Mouse (Mus musculus) heart, embryonic 12.5 days (tissue): ENCODE data around the gene Spata31d1a. TPM values are rescaled to one million over a fixed set of nuclear protein-coding genes. Genes with fewer than 3 reads are reported as not detected.

Experiments
- ATAC-seq: fragments of 200-750 bp; cut with Nextera tagmentation; 2 replicates; pipeline ENCODE4 v1.8.0; 2017; ENCODE audit warnings: moderate TSS enrichment, moderate library complexity; ENCODE audit not compliant: insufficient number of reproducible peaks, low FRiP score
- H3K27ac ChIP-seq: fragments of 300-500 bp; sonication (generic); 2 replicates; pipeline ENCODE4 v1.5.1; 2016; ENCODE audit warnings: mild to moderate bottlenecking, moderate library complexity; ENCODE audit not compliant: poor library complexity, severe bottlenecking
- H3K27me3 ChIP-seq: fragments of 300-500 bp; sonication (generic); replicated peaks from 2 replicates; pipeline ENCODE4 v1.6.1; 2016; ENCODE audit warnings: mild to moderate bottlenecking, moderate library complexity
- H3K36me3 ChIP-seq: fragments of 300-500 bp; sonication (generic); 2 replicates; pipeline ENCODE4 v1.6.1; 2016; ENCODE audit warnings: mild to moderate bottlenecking, moderate library complexity
- H3K4me1 ChIP-seq: fragments of 300-500 bp; sonication (generic); replicated peaks from 2 replicates; pipeline ENCODE4 v1.6.1; 2016; ENCODE audit warnings: mild to moderate bottlenecking
- H3K4me2 ChIP-seq: fragments of 300-500 bp; sonication (generic); 2 replicates; pipeline ENCODE4 v1.6.1; 2016; ENCODE audit warnings: mild to moderate bottlenecking, moderate library complexity
- H3K4me3 ChIP-seq: fragments of 300-500 bp; sonication (generic); 2 replicates; pipeline ENCODE4 v1.5.1; 2016; ENCODE audit warnings: mild to moderate bottlenecking
- H3K9ac ChIP-seq: fragments of 300-500 bp; sonication (generic); 2 replicates; pipeline ENCODE4 v1.6.1; 2016; ENCODE audit warnings: mild to moderate bottlenecking, moderate library complexity
- H3K9me3 ChIP-seq: fragments of 300-500 bp; sonication (generic); replicated peaks from 2 replicates; pipeline ENCODE4 v1.6.1; 2016; ENCODE audit warnings: mild to moderate bottlenecking, moderate library complexity
- WGBS: fragments of 180-500 bp; shearing (Covaris S2); methylation state at CpG from one replicate; pipeline ENCODE4 v1.1.7; 2016; 5-methylcytosine and 5-hydroxymethylcytosine counted together
- polyA plus RNA-seq: library from polyadenylated mRNA; unstranded; fragments of >200 nt; fragmentation: Nextera tagmentation; extraction: Ambion mirVana; gene quantifications from 2 replicates; pipeline ENCODE4 v1.2.1, GENCODE M21; 2016

The Spata31d1a gene
- polyA plus RNA-seq, 1 experiment from 2014 or later = not detected

DNA sequence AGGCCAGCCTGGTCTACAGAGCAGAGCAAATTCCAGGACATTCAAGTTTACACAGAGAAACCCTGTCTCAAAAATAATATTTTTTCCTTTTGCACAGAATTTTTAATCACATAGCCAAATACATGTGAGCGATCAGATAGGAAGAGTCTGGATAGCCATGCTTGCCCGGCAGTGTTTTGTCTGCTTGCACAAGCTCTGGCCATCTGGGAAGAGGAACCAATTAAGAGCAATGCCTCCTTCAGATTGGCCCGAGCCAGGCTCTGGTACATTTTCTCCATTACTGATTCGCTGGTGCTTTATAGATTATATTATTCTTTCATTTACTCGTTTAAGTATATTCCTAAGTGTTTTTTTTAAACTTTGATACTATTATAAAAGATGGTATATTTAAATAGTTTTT, 42.4 kb downstream of the Spata31d1a start:
- peaks cover 19% of the 10 kb centered on the region for H3K4me1 ChIP-seq
- ATAC-seq = no peak
- WGBS = 87% methylated on average over 5 of the region's 5 CpGs
- H3K27me3 ChIP-seq = no peaks in the 10 kb centered on the region
- H3K9me3 ChIP-seq = no peaks in the 10 kb centered on the region
- no peak overlapping the region for H3K27ac ChIP-seq
- no peak overlapping the region for H3K9ac ChIP-seq
- no peak overlapping the region for H3K4me2 ChIP-seq
- no peak overlapping the region for H3K4me3 ChIP-seq
- peaks cover 29% of the 10 kb centered on the region for H3K36me3 ChIP-seq

- Histone ChIP-seq H3K4me2 (no peak overlapping the region), H3K36me3 (peaks cover 49% of the 10 kb centered on the region), H3K4me3 (no peak overlapping the region), H3K9me3 (no peaks in the 10 kb centered on the region), H3K27ac (no peak overlapping the region), H3K27me3 (no peaks in the 10 kb centered on the region), H3K4me1 (peaks cover 10% of the 10 kb centered on the region), H3K9ac (no peak overlapping the region)
- ATAC-seq = no peak
- WGBS = 90% methylated on average over 19 of the region's 19 CpGs
Measured at GRCm38 (mm10) chr13:59663939-59664712, 46.0 kb downstream of the Spata31d1a start.

- H3K4me3 ChIP-seq = no peak overlapping the region
- ATAC-seq = no peak
- no peak overlapping the region for H3K4me2 ChIP-seq
- peaks cover 56% of the 10 kb centered on the region for H3K36me3 ChIP-seq
- 94% methylated on average over 12 of the region's 12 CpGs for WGBS
- H3K27ac ChIP-seq = no peak overlapping the region
- no peaks in the 10 kb centered on the region for H3K27me3 ChIP-seq
- H3K4me1 ChIP-seq = peaks cover 2% of the 10 kb centered on the region
- no peak overlapping the region for H3K9ac ChIP-seq
- H3K9me3 ChIP-seq = no peaks in the 10 kb centered on the region
Measured at GRCm38 (mm10) chr13:59661966-59662365, 48.2 kb downstream of the Spata31d1a start.

- peaks cover 6% of the 10 kb centered on the region for H3K4me1 ChIP-seq
- H3K27me3 ChIP-seq = no peaks in the 10 kb centered on the region
- H3K4me2 ChIP-seq = no peak overlapping the region
- no peak overlapping the region for H3K9ac ChIP-seq
- peaks cover 56% of the 10 kb centered on the region for H3K36me3 ChIP-seq
- H3K4me3 ChIP-seq = no peak overlapping the region
- no peaks in the 10 kb centered on the region for H3K9me3 ChIP-seq
- WGBS = 92% methylated on average over 8 of the region's 8 CpGs
- no peak overlapping the region for H3K27ac ChIP-seq
- no peak for ATAC-seq
Measured at GRCm38 (mm10) chr13:59661387-59661786, 48.7 kb downstream of the Spata31d1a start.

- peaks cover 54% of the 10 kb centered on the region for H3K36me3 ChIP-seq
- WGBS = 96% methylated on average over 3 of the region's 3 CpGs
- ATAC-seq = no peak
Measured at GRCm38 (mm10) chr13:59660371-59660770, 49.8 kb downstream of the Spata31d1a start.

GRCm38 (mm10) chr13:59657781-59658180, 52.3 kb downstream of the Spata31d1a start:
- WGBS = 82% methylated on average over 5 of the region's 5 CpGs
- Histone ChIP-seq H3K4me1 (peaks cover 20% of the 10 kb centered on the region), H3K27ac (no peak overlapping the region), H3K4me2 (no peak overlapping the region), H3K9me3 (no peaks in the 10 kb centered on the region), H3K9ac (no peak overlapping the region), H3K36me3 (peaks cover 37% of the 10 kb centered on the region), H3K27me3 (no peaks in the 10 kb centered on the region), H3K4me3 (no peak overlapping the region)
- no peak for ATAC-seq

More at GRCm38 (mm10) chr13:59660371-59660770, 49.8 kb downstream of the Spata31d1a start:
- no peaks in the 10 kb centered on the region for H3K9me3 ChIP-seq
- no peak overlapping the region for H3K9ac ChIP-seq
- H3K4me3 ChIP-seq = no peak overlapping the region
- no peaks in the 10 kb centered on the region for H3K27me3 ChIP-seq
- peaks cover 6% of the 10 kb centered on the region for H3K4me1 ChIP-seq
- H3K4me2 ChIP-seq = no peak overlapping the region
- H3K27ac ChIP-seq = no peak overlapping the region

DNA sequence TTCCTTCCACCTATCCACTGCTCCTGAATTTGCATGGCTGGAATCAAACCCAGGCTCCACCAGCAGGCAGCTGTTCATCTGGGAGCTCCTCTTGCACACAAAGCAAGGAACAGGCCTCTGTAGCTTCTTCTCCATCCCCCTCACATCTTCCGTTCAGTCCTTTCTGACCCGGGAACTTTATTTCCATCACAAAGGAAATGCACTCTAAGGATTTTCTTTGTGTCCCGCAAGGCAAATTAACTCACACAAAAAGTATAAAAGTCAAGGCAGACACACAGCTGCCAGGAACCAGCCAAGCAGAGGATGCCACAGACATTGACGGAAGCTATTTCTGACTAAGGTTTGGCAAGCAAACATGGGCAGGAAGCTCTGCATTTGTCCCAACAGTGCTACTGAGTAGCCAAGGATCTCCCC, 53.1 kb downstream of the Spata31d1a start:
- H3K4me2 ChIP-seq = no peak overlapping the region
- no peak overlapping the region for H3K4me3 ChIP-seq
- H3K27ac ChIP-seq = 0 out of 2 replicates have a peak overlapping the region, but pooled peaks have one; percentile 5
- H3K4me1 ChIP-seq = peaks cover 26% of the 10 kb centered on the region
- no peaks in the 10 kb centered on the region for H3K9me3 ChIP-seq
- peaks cover 29% of the 10 kb centered on the region for H3K36me3 ChIP-seq
- no peaks in the 10 kb centered on the region for H3K27me3 ChIP-seq
- H3K9ac ChIP-seq = no peak overlapping the region
- no peak for ATAC-seq
- WGBS = 72% methylated on average over 4 of the region's 4 CpGs

- H3K36me3 ChIP-seq = peaks cover 23% of the 10 kb centered on the region
- 69% methylated on average over 10 of the region's 10 CpGs for WGBS
- H3K4me3 ChIP-seq = no peak overlapping the region
- H3K27ac ChIP-seq = 0 out of 2 replicates have a peak overlapping the region, but pooled peaks have one; percentile 5
- H3K27me3 ChIP-seq = no peaks in the 10 kb centered on the region
- no peak for ATAC-seq
- peaks cover 26% of the 10 kb centered on the region for H3K4me1 ChIP-seq
- H3K4me2 ChIP-seq = no peak overlapping the region
- H3K9me3 ChIP-seq = no peaks in the 10 kb centered on the region
- H3K9ac ChIP-seq = no peak overlapping the region
Measured at GRCm38 (mm10) chr13:59656316-59656832, 53.8 kb downstream of the Spata31d1a start.

GRCm38 (mm10) chr13:59655718-59656315, 54.3 kb downstream of the Spata31d1a start:
- Histone ChIP-seq H3K27me3 (no peaks in the 10 kb centered on the region), H3K36me3 (peaks cover 20% of the 10 kb centered on the region; the same call in 1 of the 2 replicates), H3K4me2 (no peak overlapping the region), H3K4me1 (peaks cover 26% of the 10 kb centered on the region), H3K27ac (no peak overlapping the region), H3K9ac (no peak overlapping the region), H3K9me3 (no peaks in the 10 kb centered on the region), H3K4me3 (no peak overlapping the region)
- ATAC-seq = no peak
- WGBS = 90% methylated on average over 15 of the region's 15 CpGs

GRCm38 (mm10) chr13:59654465-59654864, 55.7 kb downstream of the Spata31d1a start:
- no peaks in the 10 kb centered on the region for H3K9me3 ChIP-seq
- no peak overlapping the region for H3K27ac ChIP-seq
- H3K4me3 ChIP-seq = no peak overlapping the region
- H3K4me1 ChIP-seq = peaks cover 31% of the 10 kb centered on the region
- H3K9ac ChIP-seq = no peak overlapping the region
- H3K4me2 ChIP-seq = no peak overlapping the region
- no peak for ATAC-seq
- peaks cover 25% of the 10 kb centered on the region for H3K36me3 ChIP-seq
- H3K27me3 ChIP-seq = no peaks in the 10 kb centered on the region
- 84% methylated on average over 5 of the region's 5 CpGs for WGBS

DNA sequence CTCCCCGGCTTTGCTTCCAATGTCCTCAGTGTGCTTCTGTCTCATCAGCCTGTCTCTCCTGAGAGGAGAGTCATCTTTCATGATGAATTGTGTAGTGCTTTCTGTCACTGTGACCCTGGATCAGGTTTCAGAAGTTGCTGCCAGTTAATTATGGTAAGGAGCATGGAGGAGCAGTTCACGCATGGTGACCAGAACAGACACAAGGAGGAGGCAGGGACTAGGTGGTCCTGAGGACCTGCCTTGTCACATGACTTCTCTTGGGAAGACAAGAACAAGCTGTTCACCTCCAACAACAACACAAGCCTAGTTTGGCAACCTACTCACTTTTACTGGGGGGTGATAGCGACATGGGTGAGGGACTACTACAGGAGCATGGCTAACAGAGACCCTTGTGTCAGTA, 57.0 kb downstream of the Spata31d1a start:
- Histone ChIP-seq H3K36me3 (peaks cover 28% of the 10 kb centered on the region), H3K27ac (no peak overlapping the region), H3K4me2 (no peak overlapping the region), H3K9me3 (no peaks in the 10 kb centered on the region), H3K9ac (no peak overlapping the region), H3K4me1 (peaks cover 36% of the 10 kb centered on the region), H3K27me3 (no peaks in the 10 kb centered on the region), H3K4me3 (no peak overlapping the region)
- 63% methylated on average over 3 of the region's 3 CpGs for WGBS
- no peak for ATAC-seq
